Comparison of ENCODE assay signal across 30 mouse cellular contexts in genomic region chr3:107600127-107600526, GRCm38 (mm10). TPM values are rescaled to one million over a fixed set of nuclear protein-coding genes. Genes with fewer than 3 reads are reported as not detected.
"Had no signal": no experiment of that assay in that cellular context is flagged by ENCODE, and none has a peak within 500 bp of the region (broad histone marks: within the 10 kb centered on the region; RNA-seq: fewer than 3 reads in every experiment).

No protein-coding gene starts in this region.

- H3K27ac ChIP-seq: kidney, postnatal 0 days; layer of hippocampus, adult 2 months; left cerebral cortex, adult 2 months; limb, embryonic 12.5 days; limb, embryonic 15.5 days; liver, embryonic 14.5 days; neural tube, embryonic 12.5 days; neural tube, embryonic 15.5 days had no signal

- H3K9me3 ChIP-seq: limb, embryonic 12.5 days; limb, embryonic 15.5 days; neural tube, embryonic 12.5 days; neural tube, embryonic 15.5 days had no signal

- DNase-seq: kidney, postnatal 25 days; layer of hippocampus, adult 9-11 months; layer of hippocampus, postnatal 36 days; liver, postnatal 0 days; lung, embryonic 14.5 days; midbrain, embryonic 14.5 days; right cerebral cortex, adult 18-20 months; right cerebral cortex, postnatal 25 days; thymus, adult 18-20 months; thymus, postnatal 36 days had no signal

- H3K4me3 ChIP-seq: layer of hippocampus, adult 2 months; left cerebral cortex, adult 2 months; limb, embryonic 12.5 days; limb, embryonic 15.5 days; megakaryocyte, embryonic 14.5 days; neural tube, embryonic 12.5 days; neural tube, embryonic 15.5 days had no signal

- H3K9ac ChIP-seq: limb, embryonic 12.5 days; limb, embryonic 15.5 days; liver, embryonic 14.5 days; liver, postnatal 0 days; lung, embryonic 14.5 days; neural tube, embryonic 12.5 days; neural tube, embryonic 15.5 days had no signal

- H3K4me2 ChIP-seq: limb, embryonic 12.5 days; limb, embryonic 15.5 days; liver, embryonic 11.5 days; lung, embryonic 14.5 days; midbrain, embryonic 11.5 days; neural tube, embryonic 12.5 days; neural tube, embryonic 15.5 days had no signal

- H3K36me3 ChIP-seq: limb, embryonic 15.5 days; neural tube, embryonic 12.5 days; neural tube, embryonic 15.5 days had no signal

- ATAC-seq: liver, postnatal 0 days; lung, postnatal 0 days had no signal

RNA-seq across cellular contexts. Expression of gene Alx3, which starts 5.3 kb away (rescaled TPM):
- polyA plus RNA-seq: large intestine, adult 2 months; liver, embryonic 14.5 days; liver, postnatal 0 days; lung, embryonic 14.5 days; lung, postnatal 0 days; neural tube, embryonic 15.5 days; spleen, adult 2 months; urinary bladder, adult 2 months had no signal

RNA-seq across cellular contexts. Expression of gene Gm10961, which starts 31.0 kb away (rescaled TPM):
- total RNA-seq: layer of hippocampus, adult 2 months; layer of hippocampus, postnatal 36 days; left cerebral cortex, adult 2 months; left cerebral cortex, postnatal 10 days; left cerebral cortex, postnatal 36 days had no signal
- polyA plus RNA-seq: kidney, embryonic 14.5 days; kidney, postnatal 0 days; large intestine, adult 2 months; limb, embryonic 12.5 days; limb, embryonic 15.5 days; liver, embryonic 11.5 days; liver, embryonic 14.5 days; liver, postnatal 0 days; lung, embryonic 14.5 days; lung, postnatal 0 days; midbrain, embryonic 11.5 days; midbrain, embryonic 14.5 days; neural tube, embryonic 12.5 days; neural tube, embryonic 15.5 days; spleen, adult 2 months; stomach, embryonic 16.5 days; testis, adult 2 months; urinary bladder, adult 2 months had no signal

RNA-seq across cellular contexts. Expression of gene Ubl4b, which starts 45.3 kb away (rescaled TPM):
- total RNA-seq: layer of hippocampus, adult 2 months; layer of hippocampus, postnatal 36 days; left cerebral cortex, postnatal 10 days; left cerebral cortex, postnatal 36 days had no signal
- polyA plus RNA-seq: kidney, embryonic 14.5 days; kidney, postnatal 0 days; large intestine, adult 2 months; limb, embryonic 15.5 days; liver, embryonic 11.5 days; liver, embryonic 14.5 days; liver, postnatal 0 days; lung, embryonic 14.5 days; lung, postnatal 0 days; midbrain, embryonic 11.5 days; midbrain, embryonic 14.5 days; neural tube, embryonic 12.5 days; neural tube, embryonic 15.5 days; spleen, adult 2 months; stomach, embryonic 16.5 days; urinary bladder, adult 2 months had no signal
